Mouse (Mus musculus): ENCODE measurements around the gene Ccdc172.
A peak's percentile ranks its signal among the peaks of the same experiment; 100 is the strongest.

Ccdc172 gene

DNA sequence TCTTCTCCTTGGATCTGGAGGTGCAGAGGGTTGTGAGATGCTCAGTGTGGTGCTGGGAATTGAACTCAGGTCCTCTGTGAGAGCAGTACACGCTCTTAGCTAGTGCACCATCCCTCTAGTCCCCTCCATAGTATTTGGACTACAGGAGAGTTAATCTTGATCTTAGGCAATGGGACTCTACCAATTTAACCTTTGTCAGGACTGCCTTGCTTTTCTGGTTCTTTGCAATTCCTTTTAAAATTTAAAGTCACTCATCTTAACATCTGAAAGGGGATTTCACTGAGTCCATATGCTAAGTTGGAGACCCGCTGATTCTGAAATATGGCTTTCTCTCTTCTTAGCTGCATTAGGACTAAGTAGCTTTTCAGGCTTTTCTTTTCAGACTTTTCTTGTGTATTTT lies 59.8 kb downstream of the Ccdc172 start:
- DNase-seq (ENCODE audit: low read depth, low spot score) = no peak

DNA sequence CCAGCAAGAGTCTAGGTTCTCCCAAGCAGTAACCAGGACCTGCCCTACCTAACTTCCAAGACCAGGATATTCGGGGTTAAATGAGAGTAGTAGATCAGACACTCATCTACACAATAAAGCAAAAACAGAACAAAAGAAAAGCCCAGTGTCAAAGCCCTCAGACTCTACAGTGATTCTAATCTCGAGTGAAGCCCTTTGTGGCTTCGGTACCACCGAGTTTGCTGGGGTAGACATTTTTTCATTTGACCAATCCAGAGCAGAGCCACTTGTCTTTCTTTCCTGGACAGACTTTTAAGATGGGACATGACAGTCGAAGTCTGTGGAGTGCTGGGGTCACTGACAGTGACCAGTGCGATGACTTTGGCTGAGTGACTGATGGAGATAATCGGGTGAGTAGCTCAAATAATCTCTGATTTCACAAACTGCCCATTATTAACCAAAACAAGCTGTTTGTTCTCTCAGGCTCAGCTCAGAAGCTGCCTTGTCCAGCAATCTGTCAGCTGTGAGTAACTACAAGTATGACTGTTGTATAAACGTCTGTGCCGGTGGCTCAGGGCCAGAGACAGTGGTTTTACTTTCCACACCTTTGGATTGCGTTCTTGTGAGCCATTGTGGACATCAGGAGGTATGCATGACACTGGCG lies 60.8 kb downstream of the Ccdc172 start:
- no peak for DNase-seq (ENCODE audit: low read depth, low spot score)

DNA sequence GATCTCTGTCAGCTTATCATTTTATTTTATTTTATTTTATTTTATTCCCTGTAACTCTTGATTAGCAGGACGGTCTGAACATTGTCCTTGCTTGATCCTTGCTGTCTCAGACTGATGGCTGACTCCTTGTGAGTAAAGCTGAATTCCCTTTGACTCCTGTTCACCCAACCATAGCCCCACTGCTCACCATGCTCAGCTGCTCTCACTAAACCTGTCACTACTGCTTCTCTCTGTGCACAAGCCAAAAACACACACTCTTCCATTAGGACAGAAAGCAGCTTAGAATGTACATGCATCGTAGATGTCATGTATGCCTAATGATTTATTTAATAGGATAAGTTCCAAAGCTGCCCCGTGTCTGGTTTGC lies 61.3 kb downstream of the Ccdc172 start:
- DNase-seq (ENCODE audit: low read depth, low spot score) = no peak

DNA sequence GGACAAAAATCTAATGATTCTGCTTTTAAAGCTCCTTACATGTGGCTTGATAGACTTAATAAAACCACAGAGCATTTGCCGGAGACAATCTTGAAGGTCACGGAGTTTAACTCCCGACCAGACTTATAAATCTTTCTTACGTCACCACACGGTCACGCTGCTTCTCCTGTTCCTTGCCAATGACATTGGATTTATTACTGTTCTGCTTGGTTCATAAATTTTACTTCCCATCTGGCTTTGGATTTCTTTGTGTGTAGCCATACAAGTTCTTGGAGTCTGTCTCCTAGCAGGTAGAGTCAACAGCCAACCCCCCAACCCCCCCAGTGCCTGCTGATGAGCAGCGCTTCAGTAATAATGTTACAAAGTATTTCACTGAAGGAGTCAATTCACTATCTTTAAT lies 70.2 kb downstream of the Ccdc172 start:
- DNase-seq (ENCODE audit: low read depth, low spot score) = no peak

- no peak for DNase-seq (ENCODE audit: low read depth, low spot score)
Measured at GRCm38 (mm10) chr19:58582956-58583355, 71.2 kb downstream of the Ccdc172 start.

GRCm38 (mm10) chr19:58586046-58586445 lies 74.3 kb downstream of the Ccdc172 start:
- no peak for DNase-seq (ENCODE audit: low read depth, low spot score)

- DNase-seq (ENCODE audit: low read depth, low spot score) = peak; percentile 81
Measured at GRCm38 (mm10) chr19:58590251-58590936, 78.6 kb downstream of the Ccdc172 start.

DNA sequence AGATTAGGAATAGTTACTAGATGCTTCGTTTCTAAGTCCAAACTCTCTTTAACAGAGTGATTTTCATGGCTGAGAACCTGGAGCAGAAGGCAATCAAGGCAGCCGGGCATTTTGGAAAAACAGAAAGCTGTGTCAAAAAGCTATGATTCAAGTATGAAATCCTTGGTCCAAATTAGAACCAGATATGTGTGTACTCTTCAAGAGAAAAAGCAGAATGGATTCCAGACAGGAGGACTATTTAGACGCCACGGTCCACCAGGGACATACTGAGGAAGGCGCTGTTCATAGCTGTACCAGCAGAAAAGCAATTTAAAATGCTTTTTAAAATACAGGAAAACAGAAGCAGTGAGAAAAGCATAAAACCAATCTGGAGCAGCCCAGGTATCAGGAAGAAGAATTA lies 88.6 kb downstream of the Ccdc172 start:
- no peak for DNase-seq (ENCODE audit: low read depth, low spot score)

All from brain, adult 2 months (tissue).